Mouse (Mus musculus): ENCODE results near the gene Rasl11b.

The Rasl11b gene

GRCm38 (mm10) chr5:74209640-74210039 is 14.6 kb downstream of the Rasl11b start:
- DNase-seq (ENCODE audit: low read depth), result no peak

- no peak for DNase-seq (ENCODE audit: low read depth)
Measured at GRCm38 (mm10) chr5:74211346-74211745, 16.3 kb downstream of the Rasl11b start.

- DNase-seq (ENCODE audit: low read depth), result no peak
Measured at GRCm38 (mm10) chr5:74214501-74215110, 19.5 kb downstream of the Rasl11b start.

- DNase-seq (ENCODE audit: low read depth), result no peak
Measured at GRCm38 (mm10) chr5:74215125-74215524, 20.0 kb downstream of the Rasl11b start.

- no peak for DNase-seq (ENCODE audit: low read depth)
Measured at GRCm38 (mm10) chr5:74218524-74218923, 23.4 kb downstream of the Rasl11b start.

- DNase-seq (ENCODE audit: low read depth), result no peak
Measured at GRCm38 (mm10) chr5:74222626-74223025, 27.5 kb downstream of the Rasl11b start.

- DNase-seq (ENCODE audit: low read depth), result no peak
Measured at GRCm38 (mm10) chr5:74224480-74224879, 29.4 kb downstream of the Rasl11b start.

- DNase-seq (ENCODE audit: low read depth), result no peak
Measured at GRCm38 (mm10) chr5:74226183-74226582, 31.1 kb downstream of the Rasl11b start.

- no peak for DNase-seq (ENCODE audit: low read depth)
Measured at GRCm38 (mm10) chr5:74227352-74227751, 32.3 kb downstream of the Rasl11b start.

- no peak for DNase-seq (ENCODE audit: low read depth)
Measured at GRCm38 (mm10) chr5:74228938-74229337, 33.9 kb downstream of the Rasl11b start.

GRCm38 (mm10) chr5:74229775-74230413 is 34.8 kb downstream of the Rasl11b start:
- no peak for DNase-seq (ENCODE audit: low read depth)

- DNase-seq (ENCODE audit: low read depth), result no peak
Measured at GRCm38 (mm10) chr5:74230525-74230924, 35.4 kb downstream of the Rasl11b start.

GRCm38 (mm10) chr5:74233808-74234207 is 38.7 kb downstream of the Rasl11b start:
- peak; percentile 13 for DNase-seq (ENCODE audit: low read depth)

GRCm38 (mm10) chr5:74239369-74239768 is 44.3 kb downstream of the Rasl11b start:
- DNase-seq (ENCODE audit: low read depth), result no peak

GRCm38 (mm10) chr5:74240298-74240697 is 45.2 kb downstream of the Rasl11b start:
- DNase-seq (ENCODE audit: low read depth), result no peak

- DNase-seq (ENCODE audit: low read depth), result no peak
Measured at GRCm38 (mm10) chr5:74240926-74241680, 46.0 kb downstream of the Rasl11b start.

- no peak for DNase-seq (ENCODE audit: low read depth)
Measured at GRCm38 (mm10) chr5:74242654-74243053, 47.6 kb downstream of the Rasl11b start.

- DNase-seq (ENCODE audit: low read depth), result no peak
Measured at GRCm38 (mm10) chr5:74244406-74245019, 49.4 kb downstream of the Rasl11b start.

- DNase-seq (ENCODE audit: low read depth), result no peak
Measured at GRCm38 (mm10) chr5:74245641-74246145, 50.6 kb downstream of the Rasl11b start.

- DNase-seq (ENCODE audit: low read depth), result no peak
Measured at GRCm38 (mm10) chr5:74246453-74246852, 51.4 kb downstream of the Rasl11b start.

GRCm38 (mm10) chr5:74246971-74247370 is 51.9 kb downstream of the Rasl11b start:
- DNase-seq (ENCODE audit: low read depth), result no peak

Data from naive thymus-derived CD4-positive, alpha-beta T cell, adult 2 months (primary cell).